In the genomic region with DNA sequence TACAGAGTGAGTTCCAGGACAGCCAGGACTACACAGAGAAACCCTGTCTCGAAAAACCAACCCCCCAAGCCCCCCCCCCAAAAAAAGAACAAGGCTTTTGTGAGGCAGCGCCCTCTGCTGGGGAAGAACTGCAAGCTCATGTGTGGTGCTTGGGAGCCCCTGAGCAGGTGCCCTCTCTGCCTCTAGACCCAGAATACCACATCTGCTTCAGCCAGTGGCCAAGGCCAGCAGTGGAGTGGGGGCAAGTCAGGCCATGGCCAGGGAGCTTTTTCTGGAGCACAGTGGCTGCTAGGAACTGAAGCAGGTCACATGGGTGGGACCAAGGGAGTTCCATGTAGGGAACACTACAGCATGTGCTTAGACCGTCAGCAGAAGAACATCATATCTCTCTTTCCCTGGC, we compare ENCODE assay signal across 9 mouse cellular contexts. TPM values are rescaled to one million over a fixed set of nuclear protein-coding genes. Genes with fewer than 3 reads are reported as not detected.
DNase-seq lines count a peak whose midpoint lies in the region; ATAC-seq and TF ChIP-seq lines count a peak whose summit lies in the region.
"Had no signal": no experiment of that assay in that cellular context is flagged by ENCODE, and none has a peak within 500 bp of the region (broad histone marks: within the 10 kb centered on the region; RNA-seq: fewer than 3 reads in every experiment).

No protein-coding gene starts in this region.

- no peaks in the 10 kb centered on the region for H3K9me3 ChIP-seq in neural tube, embryonic 15.5 days (replicated peaks)
- H3K9me3 ChIP-seq in heart, postnatal 0 days (replicated peaks; ENCODE audit: control insufficient read depth, low read length), result no peaks in the 10 kb centered on the region
- H3K9me3 ChIP-seq: heart, embryonic 13.5 days had no signal

- no peak overlapping the region for H3K4me3 ChIP-seq in cerebellum, adult 2 months (replicated peaks; ENCODE audit: insufficient read depth, low read depth, low read length)
- H3K4me3 ChIP-seq in neural tube, embryonic 15.5 days (replicated peaks), result no peak overlapping the region
- no peak overlapping the region for H3K4me3 ChIP-seq in heart, postnatal 0 days (ENCODE audit: low read depth, low read length)
- H3K4me3 ChIP-seq: heart, embryonic 13.5 days had no signal

- H3K9ac ChIP-seq in neural tube, embryonic 15.5 days (replicated peaks), result no peak overlapping the region
- no peak overlapping the region for H3K9ac ChIP-seq in heart, postnatal 0 days (replicated peaks; ENCODE audit: low read depth, low read length)
- H3K9ac ChIP-seq: heart, embryonic 13.5 days had no signal

- WGBS in cerebellum, adult 2 months, result 31% methylated on average over 3 of the region's 3 CpGs
- 30% methylated on average over 3 of the region's 3 CpGs for WGBS in neural tube, embryonic 15.5 days
- 25% methylated on average over 3 of the region's 3 CpGs for WGBS in heart, postnatal 0 days

- no peaks in the 10 kb centered on the region for H3K27me3 ChIP-seq in cerebellum, adult 2 months (ENCODE audit: control insufficient read depth, insufficient read depth, low read length)
- H3K27me3 ChIP-seq in neural tube, embryonic 15.5 days (replicated peaks), result no peaks in the 10 kb centered on the region
- no peaks in the 10 kb centered on the region for H3K27me3 ChIP-seq in heart, postnatal 0 days (ENCODE audit: control insufficient read depth, insufficient read depth, low read length)

- peaks cover 10% of the 10 kb centered on the region; the same call in 1 of the 2 replicates for H3K4me1 ChIP-seq in cerebellum, adult 2 months (ENCODE audit: control insufficient read depth, insufficient read depth, low read length)
- no peaks in the 10 kb centered on the region for H3K4me1 ChIP-seq in neural tube, embryonic 15.5 days
- peaks cover 10% of the 10 kb centered on the region for H3K4me1 ChIP-seq in heart, postnatal 0 days (ENCODE audit: control insufficient read depth, insufficient read depth)

- no peak overlapping the region for H3K27ac ChIP-seq in cerebellum, adult 2 months (ENCODE audit: insufficient read depth, low read length)
- no peak overlapping the region for H3K27ac ChIP-seq in neural tube, embryonic 15.5 days (replicated peaks)
- no peak overlapping the region for H3K27ac ChIP-seq in heart, postnatal 0 days (ENCODE audit: low read depth)
- H3K27ac ChIP-seq: heart, embryonic 13.5 days had no signal

- H3K4me2 ChIP-seq in neural tube, embryonic 15.5 days, result no peak overlapping the region
- no peak overlapping the region for H3K4me2 ChIP-seq in heart, postnatal 0 days (ENCODE audit: low read depth, low read length)
- H3K4me2 ChIP-seq: heart, embryonic 13.5 days had no signal

- TF ChIP-seq POLR2A in cerebellum, adult 2 months (IDR thresholded peaks at IDR 0.05; ENCODE audit: borderline replicate concordance, insufficient read depth, low read length), result no peak

- no peaks in the 10 kb centered on the region for H3K36me3 ChIP-seq in neural tube, embryonic 15.5 days
- no peaks in the 10 kb centered on the region for H3K36me3 ChIP-seq in heart, postnatal 0 days (replicated peaks; ENCODE audit: control insufficient read depth, insufficient read depth, low read length)
- H3K36me3 ChIP-seq: heart, embryonic 13.5 days had no signal

- peak; percentile 48 for TF ChIP-seq CTCF in cerebellum, adult 2 months (IDR thresholded peaks at IDR 0.05; ENCODE audit: borderline replicate concordance, insufficient read depth, low read depth, low read length)
- peak; percentile 52 for TF ChIP-seq CTCF in heart, postnatal 0 days (IDR thresholded peaks at IDR 0.05; ENCODE audit: low read depth)

- TF ChIP-seq EP300 in heart, postnatal 0 days (IDR thresholded peaks at IDR 0.05; ENCODE audit: low read depth), result no peak

- no peak for ATAC-seq in neural tube, embryonic 15.5 days (ENCODE audit: low FRiP score)
- peak; percentile 57 for ATAC-seq in heart, postnatal 0 days (ENCODE audit: insufficient read depth, low read depth)
- no peak for ATAC-seq in inflammation-experienced regulatory T-cells, adult 6 months
- no peak for ATAC-seq in erythroblast, adult 5-6 weeks (replicated peaks; ENCODE audit: low FRiP score, poor library complexity, severe bottlenecking)

- DNase-seq in cerebellum, adult 2 months, result no peak
- no peak for DNase-seq in cerebellum, adult 11-12 months
- peak; percentile 51 for DNase-seq in neural tube, embryonic 10.5 days (ENCODE audit: extremely low spot score, low spot score)
- DNase-seq in heart, postnatal 0 days (ENCODE audit: low spot score), result no peak
- peak; percentile 17 for DNase-seq in naive thymus-derived CD4-positive, alpha-beta T cell, adult 2 months (ENCODE audit: low read depth)

RNA-seq across cellular contexts. Expression of a gene that starts 4.6 kb away (rescaled TPM):
- not detected in 2 replicates for polyA plus RNA-seq in cerebellum, adult 2 months (2012; rRNA removed)
- polyA plus RNA-seq in neural tube, embryonic 15.5 days (2015; fragmentation: Nextera tagmentation; extraction: Ambion mirVana), result not detected in 2 replicates
- not detected in 2 replicates for total RNA-seq in heart, postnatal 0 days (2014; rRNA removed; ENCODE audit: low replicate concordance)
- polyA plus RNA-seq in heart, postnatal 0 days (2015; fragmentation: Nextera tagmentation; extraction: Ambion mirVana), result not detected in 2 replicates
- not detected for polyA plus RNA-seq in inflammation-experienced regulatory T-cells, adult 6 months (2017; shearing (Covaris generic))
- total RNA-seq in erythroblast, adult 5-6 weeks (2015; ENCODE audit: low replicate concordance), result not detected in 2 replicates
- total RNA-seq in erythroblast, adult 5-6 weeks (2017; ENCODE audit: low replicate concordance), result not detected in 2 replicates
- polyA plus RNA-seq: heart, embryonic 13.5 days had no signal

Comparison
In these comparisons a context has a peak if more than half of its experiments do, and no peak if none do; other contexts are left out.
1. DNase-seq: peak in neural tube, embryonic 10.5 days (single experiment) and naive thymus-derived CD4-positive, alpha-beta T cell, adult 2 months (single experiment); none in cerebellum, adult 2 months (0 of 2), cerebellum, adult 11-12 months (single experiment) and heart, postnatal 0 days (single experiment).